Mouse (Mus musculus) central nervous system, embryonic 11.5 days (tissue): ENCODE data around the gene Serpina3b. TPM values are rescaled to one million over a fixed set of nuclear protein-coding genes. Genes with fewer than 3 reads are reported as not detected.

Experiments
- polyA plus RNA-seq: library from polyadenylated mRNA; depleted of rRNA; stranded (reverse); fragments of >200 nt; gene quantifications from 2 replicates; pipeline ENCODE4 v1.2.3, GENCODE M21; 2012; rRNA removed

The Serpina3b gene
- polyA plus RNA-seq = not detected in 2 replicates

DNA sequence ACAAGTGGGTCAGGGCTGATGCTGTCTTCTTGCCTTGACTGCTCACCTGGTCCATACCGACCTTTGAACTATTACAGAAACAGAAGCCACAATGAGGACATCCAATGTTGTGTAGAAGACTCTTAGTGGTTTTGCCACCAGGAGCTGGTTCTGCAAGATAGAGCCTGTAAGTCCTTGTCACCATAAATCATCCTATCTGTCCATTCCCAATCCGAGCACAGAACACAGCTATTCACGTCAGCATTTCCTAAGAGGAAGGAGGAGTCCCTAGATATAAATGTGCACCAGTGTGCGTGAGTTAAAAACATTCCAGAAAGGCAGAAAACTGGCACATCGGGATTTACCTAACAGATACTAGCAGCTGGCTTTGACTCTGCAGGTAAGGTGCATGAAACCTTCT, at the start of gene Serpina3b:
Serpina3b (plus strand) TSS at position 301 of the 400 bp plus-strand sequence.

DNA sequence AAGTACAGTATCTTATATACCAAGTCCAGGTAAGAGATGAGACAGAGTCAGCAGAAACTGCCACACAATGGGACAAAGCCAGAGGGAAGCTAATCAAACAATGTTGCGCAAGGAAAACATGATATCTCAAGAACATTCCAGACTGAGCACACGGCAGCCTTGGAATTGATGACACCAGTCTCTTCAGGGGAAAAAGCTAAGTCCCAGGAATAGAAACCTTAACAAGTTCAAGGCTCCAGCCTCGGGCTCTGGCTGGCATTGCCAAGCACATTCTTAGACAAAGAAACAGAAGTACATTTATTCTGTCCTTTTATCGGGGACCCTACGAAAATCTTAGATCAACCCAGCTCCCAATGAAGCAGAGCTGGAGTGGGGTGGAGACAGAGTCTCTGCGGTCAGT, 27.0 kb upstream of the Serpina3b start, which contains the start of gene Serpina5:
Serpina5 (plus strand) TSS at position 346 of the 400 bp plus-strand sequence.

DNA sequence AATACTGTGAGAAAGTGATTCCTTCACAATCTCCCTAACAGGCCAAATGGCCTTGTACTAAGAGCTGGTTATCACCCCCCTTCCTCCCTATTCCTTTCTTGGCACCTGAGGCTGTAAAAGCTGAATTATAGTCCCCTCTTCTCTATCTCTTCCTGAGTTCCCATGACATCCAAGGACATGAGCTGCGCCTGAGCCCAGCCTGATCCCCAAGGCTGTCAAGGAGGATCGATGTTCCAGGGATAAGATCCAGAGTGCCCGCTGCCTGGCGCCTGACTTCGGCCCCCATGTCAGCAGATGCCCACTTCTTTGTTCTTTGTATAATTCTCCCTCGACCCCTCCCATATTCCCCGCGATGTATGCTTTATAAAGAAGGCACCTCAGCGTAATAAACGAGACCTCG, 15.5 kb upstream of the Serpina3b start, which contains the start of gene Serpina3a:
Serpina3a (plus strand) TSS at position 392 of the 400 bp plus-strand sequence.

DNA sequence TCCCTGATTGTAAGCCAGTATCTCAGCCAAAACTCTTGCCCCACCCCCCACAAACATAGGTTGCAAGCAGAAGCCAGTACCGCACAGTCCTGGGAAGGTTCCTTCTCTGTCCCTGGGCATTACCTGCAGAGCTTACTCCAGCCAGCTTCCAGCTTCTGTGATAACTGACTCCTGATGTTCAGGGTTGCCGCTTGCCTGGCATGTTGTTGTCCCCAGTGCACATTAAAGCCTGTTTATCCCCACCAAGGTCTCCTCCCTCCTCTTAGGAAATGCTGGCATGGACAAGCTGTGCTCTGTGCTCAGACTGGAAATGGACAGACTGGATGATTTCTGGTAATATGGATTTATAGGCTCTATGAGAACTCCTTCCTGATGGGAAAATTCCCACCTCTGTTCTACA, 25.9 kb downstream of the Serpina3b start, which contains the start of gene Serpina3c:
Serpina3c (minus strand) TSS at position 215 of the 400 bp plus-strand sequence.

Other genes with a start within 250 kb of the Serpina3b start
- gene Serpina1c, start 223.1 kb upstream of the Serpina3b start, polyA plus RNA-seq = 0.89 and 1.6 TPM in 2 replicates
- gene Serpina1e, start 169.0 kb upstream of the Serpina3b start, polyA plus RNA-seq = 2.1 and 2.8 TPM in 2 replicates
- gene Serpina11, start 138.0 kb upstream of the Serpina3b start, polyA plus RNA-seq = 0.08 and 0.10 TPM in 2 replicates
- gene Serpina9, start 114.2 kb upstream of the Serpina3b start, polyA plus RNA-seq = 0.01 TPM in 1 of 2 replicates, not detected in the other
- gene Serpina12, start 83.6 kb upstream of the Serpina3b start, polyA plus RNA-seq = not detected in 2 replicates
- gene Serpina5, start 26.9 kb upstream of the Serpina3b start, polyA plus RNA-seq = not detected in 2 replicates
- gene Serpina3a, start 15.3 kb upstream of the Serpina3b start, polyA plus RNA-seq = not detected in 2 replicates
- not detected in 2 replicates for gene Serpina3c, start 25.9 kb downstream of the Serpina3b start, polyA plus RNA-seq
- gene Serpina3f, start 86.5 kb downstream of the Serpina3b start, polyA plus RNA-seq = 0.15 and 0.25 TPM in 2 replicates
- 0.25 and 0.68 TPM in 2 replicates for gene Serpina3g, start 108.2 kb downstream of the Serpina3b start, polyA plus RNA-seq
- gene Serpina3i, start 135.1 kb downstream of the Serpina3b start, polyA plus RNA-seq = 0.05 and 0.07 TPM in 2 replicates
- gene Serpina3j, start 186.6 kb downstream of the Serpina3b start, polyA plus RNA-seq = not detected in 2 replicates
- not detected in 2 replicates for gene Serpina3k, start 210.5 kb downstream of the Serpina3b start, polyA plus RNA-seq
- gene Serpina3m, start 210.5 kb downstream of the Serpina3b start, polyA plus RNA-seq = not detected in 2 replicates